Mouse (Mus musculus) spleen, postnatal 36 days (tissue): Measurements from ENCODE around the gene Atp6v0e.

Experiments used
- DNase-seq, 2 experiments: peaks; one replicate each; pipeline ENCODE4 v3.0.0; 2022; ENCODE audit warnings: low spot score in 2 of 2, mixed read lengths in 1 of 2

The Atp6v0e gene

GRCm38 (mm10) chr17:26662978-26663683, at the start of gene Atp6v0e:
Atp6v0e (plus strand) TSS chr17:26663231.
- DNase-seq = peak; percentile 91 to 93

GRCm38 (mm10) chr17:26614286-26614685, 48.7 kb upstream of the Atp6v0e start:
- no peak for DNase-seq

- no peak for DNase-seq
Observed at GRCm38 (mm10) chr17:26614708-26615486, 48.1 kb upstream of the Atp6v0e start.

GRCm38 (mm10) chr17:26616696-26617095, 46.3 kb upstream of the Atp6v0e start:
- peak in 1 of 2 experiments; percentile 66 for DNase-seq

- DNase-seq = no peak
Observed at GRCm38 (mm10) chr17:26618498-26618897, 44.5 kb upstream of the Atp6v0e start.

GRCm38 (mm10) chr17:26619577-26619976, 43.5 kb upstream of the Atp6v0e start:
- no peak for DNase-seq

- DNase-seq = no peak
Observed at GRCm38 (mm10) chr17:26620292-26620691, 42.7 kb upstream of the Atp6v0e start.

- peak; percentile 64 to 81 for DNase-seq
Observed at GRCm38 (mm10) chr17:26620786-26621766, 42.0 kb upstream of the Atp6v0e start.

- DNase-seq = no peak
Observed at GRCm38 (mm10) chr17:26621912-26622311, 41.1 kb upstream of the Atp6v0e start.

GRCm38 (mm10) chr17:26623991-26624390, 39.0 kb upstream of the Atp6v0e start:
- no peak for DNase-seq

GRCm38 (mm10) chr17:26624999-26625398, 38.0 kb upstream of the Atp6v0e start:
- no peak for DNase-seq

- DNase-seq = no peak
Observed at GRCm38 (mm10) chr17:26625521-26626010, 37.5 kb upstream of the Atp6v0e start.

GRCm38 (mm10) chr17:26628479-26628878, 34.6 kb upstream of the Atp6v0e start:
- DNase-seq = no peak

GRCm38 (mm10) chr17:26628936-26629335, 34.1 kb upstream of the Atp6v0e start:
- DNase-seq = no peak

- no peak for DNase-seq
Observed at GRCm38 (mm10) chr17:26631811-26632327, 31.2 kb upstream of the Atp6v0e start.

- DNase-seq = no peak
Observed at GRCm38 (mm10) chr17:26633186-26633585, 29.8 kb upstream of the Atp6v0e start.

GRCm38 (mm10) chr17:26633926-26634325, 29.1 kb upstream of the Atp6v0e start:
- DNase-seq = no peak

- DNase-seq = no peak
Observed at GRCm38 (mm10) chr17:26634539-26634938, 28.5 kb upstream of the Atp6v0e start.

- no peak for DNase-seq
Observed at GRCm38 (mm10) chr17:26635951-26636350, 27.1 kb upstream of the Atp6v0e start.

GRCm38 (mm10) chr17:26637851-26638250, 25.2 kb upstream of the Atp6v0e start:
- no peak for DNase-seq

- peak; percentile 56 to 63 for DNase-seq
Observed at GRCm38 (mm10) chr17:26638655-26639054, 24.4 kb upstream of the Atp6v0e start.
